Mouse (Mus musculus) liver, postnatal 0 days (tissue): ENCODE data around the gene Ccdc162. TPM values are rescaled to one million over a fixed set of nuclear protein-coding genes. Genes with fewer than 3 reads are reported as not detected.

Experiments used
- ATAC-seq: fragments of 200-750 bp; cut with Nextera tagmentation; 2 replicates; pipeline ENCODE4 v1.8.0; 2017; ENCODE audit warnings: mild to moderate bottlenecking, moderate library complexity
- DNase-seq: peaks from one replicate; pipeline ENCODE4 v3.0.0-alpha.2; 2016
- H3K27ac ChIP-seq: fragments of 300-500 bp; sonication (generic); 2 replicates; pipeline ENCODE4 v1.5.1; 2014; ENCODE audit warnings: antibody characterized with exemption, moderate library complexity, mild to moderate bottlenecking, low read depth
- H3K27me3 ChIP-seq: fragments of 300-500 bp; sonication (generic); 2 replicates; pipeline ENCODE4 v1.6.1; 2014; ENCODE audit warnings: low read length, control low read depth, mixed read lengths; ENCODE audit not compliant: insufficient read depth
- H3K36me3 ChIP-seq: fragments of 300-500 bp; sonication (generic); replicated peaks from 2 replicates; pipeline ENCODE4 v1.6.1; 2014; ENCODE audit warnings: mild to moderate bottlenecking, control low read depth, low read length, moderate library complexity, mixed read lengths; ENCODE audit not compliant: insufficient read depth
- H3K4me1 ChIP-seq: fragments of 300-500 bp; sonication (generic); 2 replicates; pipeline ENCODE4 v1.6.1; 2014; ENCODE audit warnings: antibody characterized with exemption, mild to moderate bottlenecking, control low read depth; ENCODE audit not compliant: insufficient read depth
- H3K4me2 ChIP-seq: fragments of 300-500 bp; sonication (generic); 2 replicates; pipeline ENCODE4 v1.6.1; 2014; ENCODE audit warnings: low read depth, mild to moderate bottlenecking, low read length, moderate library complexity, mixed read lengths
- H3K4me3 ChIP-seq: fragments of 300-500 bp; sonication (generic); 2 replicates; pipeline ENCODE4 v1.5.1; 2014; ENCODE audit warnings: low read depth, low read length
- H3K9ac ChIP-seq: fragments of 300-500 bp; sonication (generic); replicated peaks from 2 replicates; pipeline ENCODE4 v1.6.1; 2014; ENCODE audit warnings: mild to moderate bottlenecking, moderate library complexity
- H3K9me3 ChIP-seq: fragments of 300-500 bp; sonication (generic); 2 replicates; pipeline ENCODE4 v1.6.1; 2016; ENCODE audit warnings: mild to moderate bottlenecking, control low read depth, low read length, mixed read lengths
- CTCF ChIP-seq: sonication (generic); IDR thresholded peaks from 2 replicates; pipeline ENCODE4 v1.5.1; 2016; ENCODE audit warnings: antibody characterized with exemption, low read depth
- EP300 ChIP-seq: IDR thresholded peaks from 2 replicates; pipeline ENCODE4 v1.6.1; 2016; ENCODE audit warnings: antibody characterized with exemption, low read depth, mild to moderate bottlenecking
- WGBS: fragments of 180-500 bp; shearing (Covaris S2); extraction: QIAGEN DNeasy Blood & Tissue Kit; methylation state at CpG from one replicate; pipeline ENCODE4 v1.1.7; 2014; ENCODE audit not compliant: insufficient replicate concordance; 5-methylcytosine and 5-hydroxymethylcytosine counted together
- polyA plus RNA-seq: library from polyadenylated mRNA; unstranded; fragments of >200 nt; fragmentation: Nextera tagmentation; extraction: Ambion mirVana; gene quantifications from 2 replicates; pipeline ENCODE4 v1.2.1, GENCODE M21; 2015

Ccdc162 gene
- polyA plus RNA-seq, 1 experiment from 2014 or later: 0.62 TPM

- ATAC-seq (peak; percentile 81), DNase-seq (peak; percentile 48)
- no peaks in the 10 kb centered on the region for H3K36me3 ChIP-seq
- peak overlapping the region; percentile 43; the same call in 1 of the 2 replicates for H3K4me2 ChIP-seq
- peak overlapping the region; percentile 46 for H3K27ac ChIP-seq
- WGBS: 22% methylated on average over 3 of the region's 3 CpGs
- H3K9ac ChIP-seq: 0 out of 2 replicates have a peak overlapping the region, but pooled peaks have one; percentile 47
- H3K9me3 ChIP-seq: no peaks in the 10 kb centered on the region
- H3K4me1 ChIP-seq: peaks cover 22% of the 10 kb centered on the region
- no peak overlapping the region for H3K4me3 ChIP-seq
- H3K27me3 ChIP-seq: no peaks in the 10 kb centered on the region
- TF ChIP-seq CTCF (no peak), EP300 (peak; percentile 45; the same call in 1 of the 2 replicates)
These were observed 120.9 kb downstream of the Ccdc162 start for GRCm38 (mm10) chr10:41595550-41595949.

DNA sequence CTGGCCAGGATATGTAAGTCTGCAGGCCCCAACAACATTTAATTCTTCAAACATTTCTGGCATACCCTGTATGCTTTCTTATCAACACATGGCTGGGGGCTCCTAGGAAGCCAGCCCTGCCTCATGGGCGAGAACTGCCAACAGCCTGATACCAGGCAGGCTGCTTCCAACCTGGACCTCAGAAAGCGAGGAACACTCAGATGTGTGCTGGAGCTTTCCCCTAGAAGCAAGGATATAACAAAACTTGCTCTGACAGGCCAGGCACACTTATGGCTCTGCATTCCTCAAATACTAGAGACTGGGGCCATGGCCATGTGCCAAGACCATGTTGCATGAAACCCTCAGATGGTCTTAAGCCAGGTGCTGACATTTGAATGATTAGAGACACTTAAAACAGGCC, 121.5 kb downstream of the Ccdc162 start:
- peak overlapping the region; percentile 47; the same call in 1 of the 2 replicates for H3K9ac ChIP-seq
- no peaks in the 10 kb centered on the region for H3K36me3 ChIP-seq
- peak overlapping the region; percentile 43; the same call in 1 of the 2 replicates for H3K4me2 ChIP-seq
- 58% methylated on average over 2 of the region's 2 CpGs for WGBS
- H3K9me3 ChIP-seq: no peaks in the 10 kb centered on the region
- TF ChIP-seq EP300 (no peak), CTCF (no peak)
- DNase-seq (no peak), ATAC-seq (no peak)
- H3K27ac ChIP-seq: peak overlapping the region; percentile 46
- H3K27me3 ChIP-seq: no peaks in the 10 kb centered on the region
- no peak overlapping the region for H3K4me3 ChIP-seq
- H3K4me1 ChIP-seq: peaks cover 22% of the 10 kb centered on the region

DNA sequence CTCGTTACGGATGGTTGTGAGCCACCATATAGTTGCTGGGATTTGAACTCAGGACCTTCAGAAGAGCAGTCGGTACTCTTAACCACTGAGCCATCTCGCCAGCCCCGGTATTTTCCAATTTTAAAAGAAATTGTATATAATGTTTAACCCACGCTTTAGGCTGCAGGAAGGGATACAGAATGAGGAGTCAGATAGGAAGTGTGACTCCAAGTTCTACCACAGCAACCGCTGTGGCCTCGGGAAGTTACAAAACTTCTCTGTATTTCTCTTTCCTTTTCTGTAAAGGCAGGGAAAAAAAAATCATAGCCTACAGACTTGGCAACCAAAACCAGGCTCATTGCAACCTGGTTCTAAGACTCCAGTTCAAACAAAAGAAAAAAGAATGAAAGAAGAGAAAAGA, 122.0 kb downstream of the Ccdc162 start:
- Histone ChIP-seq H3K27me3 (no peaks in the 10 kb centered on the region), H3K4me2 (0 out of 2 replicates have a peak overlapping the region, but pooled peaks have one; percentile 43), H3K9ac (no peak overlapping the region), H3K4me3 (no peak overlapping the region), H3K4me1 (peaks cover 22% of the 10 kb centered on the region), H3K36me3 (no peaks in the 10 kb centered on the region), H3K27ac (peak overlapping the region; percentile 46; the same call in 1 of the 2 replicates), H3K9me3 (no peaks in the 10 kb centered on the region)
- no peak for ATAC-seq
- DNase-seq: no peak
- TF ChIP-seq EP300 (no peak), CTCF (no peak)
- 57% methylated on average over 8 of the region's 8 CpGs for WGBS

DNA sequence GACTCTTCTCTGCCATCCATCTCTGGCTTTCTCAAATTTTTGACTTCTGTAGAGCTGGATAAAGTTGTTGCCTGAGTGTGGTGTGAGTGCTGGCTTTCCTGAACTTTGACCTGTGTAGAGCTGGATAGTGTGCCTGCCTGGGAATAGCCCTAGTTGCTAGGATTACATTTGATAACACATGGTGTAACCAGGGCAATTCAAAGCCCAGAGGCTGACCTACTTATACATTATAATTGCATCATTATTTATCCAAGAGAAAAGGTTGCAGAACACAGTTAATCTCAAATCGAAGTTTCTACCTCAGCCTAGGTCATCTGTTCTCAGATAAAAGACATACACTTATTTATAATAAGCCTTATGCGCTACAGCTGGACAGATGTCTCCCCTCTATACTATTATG, 127.8 kb downstream of the Ccdc162 start:
- no peak for DNase-seq
- 60% methylated on average over 2 of the region's 2 CpGs for WGBS
- ATAC-seq: peak; percentile 99

GRCm38 (mm10) chr10:41586947-41587852, 129.2 kb downstream of the Ccdc162 start:
- no peaks in the 10 kb centered on the region; the same call in 1 of the 2 replicates for H3K4me1 ChIP-seq
- no peak overlapping the region for H3K27ac ChIP-seq
- no peak for DNase-seq
- H3K36me3 ChIP-seq: no peaks in the 10 kb centered on the region
- no peak overlapping the region for H3K9ac ChIP-seq
- no peak overlapping the region for H3K4me2 ChIP-seq
- H3K27me3 ChIP-seq: no peaks in the 10 kb centered on the region
- no peak for ATAC-seq
- WGBS: 75% methylated on average over 18 of the region's 18 CpGs
- no peak for TF ChIP-seq CTCF
- no peak for TF ChIP-seq EP300
- no peak overlapping the region for H3K4me3 ChIP-seq
- no peaks in the 10 kb centered on the region for H3K9me3 ChIP-seq

More for the DNA sequence above, 127.8 kb downstream of the Ccdc162 start:
- peak overlapping the region; percentile 70 for H3K27ac ChIP-seq
- H3K9me3 ChIP-seq: no peaks in the 10 kb centered on the region
- H3K4me2 ChIP-seq: no peak overlapping the region
- no peak overlapping the region for H3K4me3 ChIP-seq
- H3K27me3 ChIP-seq: no peaks in the 10 kb centered on the region
- no peaks in the 10 kb centered on the region; the same call in 1 of the 2 replicates for H3K4me1 ChIP-seq
- H3K36me3 ChIP-seq: no peaks in the 10 kb centered on the region
- H3K9ac ChIP-seq: no peak overlapping the region
- TF ChIP-seq EP300 (peak; percentile 48), CTCF (no peak)

DNA sequence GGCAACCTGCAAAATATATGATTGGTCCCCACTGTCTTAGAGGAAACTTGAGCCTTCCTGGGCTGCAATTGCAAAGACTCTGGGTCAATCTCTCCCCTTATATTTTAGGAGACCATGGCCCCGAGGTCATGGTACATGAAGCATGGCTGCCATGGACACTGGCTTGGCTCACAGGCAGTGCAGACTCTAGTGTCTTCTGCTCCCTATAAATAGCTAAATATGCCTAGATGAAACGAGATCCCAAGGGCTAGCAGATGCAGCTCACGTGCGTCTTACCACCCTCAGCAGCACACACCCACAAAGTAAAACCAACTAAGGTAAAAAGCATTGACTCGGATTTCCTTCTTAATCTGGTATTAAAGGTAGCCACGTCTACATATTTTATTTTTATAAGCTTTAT, 133.1 kb downstream of the Ccdc162 start:
- 71% methylated on average over 6 of the region's 6 CpGs for WGBS
- Histone ChIP-seq H3K4me2 (no peak overlapping the region), H3K9me3 (no peaks in the 10 kb centered on the region), H3K27me3 (no peaks in the 10 kb centered on the region), H3K4me1 (no peaks in the 10 kb centered on the region; the same call in 1 of the 2 replicates), H3K9ac (no peak overlapping the region), H3K36me3 (no peaks in the 10 kb centered on the region), H3K4me3 (no peak overlapping the region), H3K27ac (no peak overlapping the region)
- ATAC-seq (no peak), DNase-seq (no peak)
- TF ChIP-seq CTCF (no peak), EP300 (no peak)
